Mouse (Mus musculus) C2C12 (cell line): ENCODE data around the gene 1190002N15Rik.

Experiments used
- CEBPB ChIP-seq: IDR thresholded peaks from one replicate; pipeline ENCODE4 v1.6.1; 2011; ENCODE audit warnings: low read depth, mild to moderate bottlenecking, control low read depth, moderate library complexity
- CTCF ChIP-seq: IDR thresholded peaks from one replicate; pipeline ENCODE4 v1.5.1; 2011; ENCODE audit not compliant: control insufficient read depth, insufficient read depth, insufficient read length

GRCm38 (mm10) chr9:94475973-94476372, 61.9 kb downstream of the 1190002N15Rik start:
- TF ChIP-seq CTCF (no peak), CEBPB (no peak)
